Mouse (Mus musculus) heart, embryonic 11.5 days (tissue): ENCODE results near the gene Apoe. TPM values are rescaled to one million over a fixed set of nuclear protein-coding genes. Genes with fewer than 3 reads are reported as not detected.

Source experiments
- ATAC-seq: fragments of 200-750 bp; cut with Nextera tagmentation; replicated peaks from 2 replicates; pipeline ENCODE4 v1.8.0; 2017; ENCODE audit warnings: moderate library complexity; ENCODE audit not compliant: insufficient number of reproducible peaks, low FRiP score, low TSS enrichment
- H3K27ac ChIP-seq: fragments of 300-500 bp; sonication (generic); 2 replicates; pipeline ENCODE4 v1.5.1; 2014; ENCODE audit warnings: mild to moderate bottlenecking, low read depth, low read length
- H3K27me3 ChIP-seq: fragments of 300-500 bp; sonication (generic); 2 replicates; pipeline ENCODE4 v1.6.1; 2014; ENCODE audit warnings: mild to moderate bottlenecking, low read length, mixed read lengths; ENCODE audit not compliant: control insufficient read depth, insufficient read depth
- H3K36me3 ChIP-seq: fragments of 300-500 bp; sonication (generic); 2 replicates; pipeline ENCODE4 v1.6.1; 2014; ENCODE audit warnings: mild to moderate bottlenecking, low read length, moderate library complexity, mixed read lengths; ENCODE audit not compliant: control insufficient read depth, insufficient read depth
- H3K4me1 ChIP-seq: fragments of 300-500 bp; sonication (generic); 2 replicates; pipeline ENCODE4 v1.6.1; 2014; ENCODE audit warnings: low read length; ENCODE audit not compliant: control insufficient read depth, insufficient read depth
- H3K4me2 ChIP-seq: fragments of 300-500 bp; sonication (generic); 2 replicates; pipeline ENCODE4 v1.6.1; 2014; ENCODE audit warnings: mild to moderate bottlenecking, moderate library complexity
- H3K4me3 ChIP-seq: fragments of 300-500 bp; sonication (generic); 2 replicates; pipeline ENCODE4 v1.5.1; 2014; ENCODE audit warnings: low read depth, low read length
- H3K9ac ChIP-seq: fragments of 300-500 bp; sonication (generic); 2 replicates; pipeline ENCODE4 v1.6.1; 2014; ENCODE audit warnings: mild to moderate bottlenecking, low read depth, low read length, moderate library complexity
- H3K9me3 ChIP-seq: fragments of 300-500 bp; sonication (generic); replicated peaks from 2 replicates; pipeline ENCODE4 v1.6.1; 2016; ENCODE audit warnings: low read length; ENCODE audit not compliant: control insufficient read depth
- WGBS: fragments of 180-500 bp; shearing (Covaris S2); extraction: QIAGEN DNeasy Blood & Tissue Kit; methylation state at CpG from one replicate; pipeline ENCODE4 v1.1.7; 2014; ENCODE audit not compliant: insufficient replicate concordance; 5-methylcytosine and 5-hydroxymethylcytosine counted together
- polyA plus RNA-seq: library from polyadenylated mRNA; unstranded; fragments of >200 nt; fragmentation: Nextera tagmentation; extraction: Ambion mirVana; gene quantifications from 2 replicates; pipeline ENCODE4 v1.2.1, GENCODE M21; 2014

Gene Apoe
- polyA plus RNA-seq, 1 experiment from 2014 or later: 357 TPM

DNA sequence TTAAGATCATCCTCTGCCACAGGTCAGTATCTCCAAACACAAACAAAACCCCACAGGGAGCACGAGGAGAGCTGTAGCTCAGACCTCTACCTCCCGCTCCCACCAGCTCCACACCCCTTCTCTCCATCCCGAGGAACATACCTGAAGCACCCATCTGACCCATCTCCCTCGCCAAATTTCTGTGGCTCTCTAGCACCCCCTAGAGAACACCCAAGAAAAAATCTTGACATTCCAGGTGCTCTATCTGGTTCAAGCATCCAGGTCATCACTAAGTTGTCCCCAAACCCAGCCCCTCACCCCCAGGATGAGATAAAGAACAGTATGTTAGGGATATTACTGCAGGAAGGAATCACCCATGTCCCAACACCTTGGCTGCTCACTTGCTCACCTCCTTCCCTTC lies 14.2 kb upstream of the Apoe start:
- Histone ChIP-seq H3K9ac (no peak overlapping the region), H3K4me3 (no peak overlapping the region), H3K4me1 (peaks cover 13% of the 10 kb centered on the region), H3K27ac (no peak overlapping the region), H3K27me3 (no peaks in the 10 kb centered on the region), H3K9me3 (no peaks in the 10 kb centered on the region), H3K4me2 (no peak overlapping the region), H3K36me3 (peaks cover 23% of the 10 kb centered on the region)
- no peak for ATAC-seq
- 50% methylated on average over 4 of the region's 4 CpGs for WGBS

DNA sequence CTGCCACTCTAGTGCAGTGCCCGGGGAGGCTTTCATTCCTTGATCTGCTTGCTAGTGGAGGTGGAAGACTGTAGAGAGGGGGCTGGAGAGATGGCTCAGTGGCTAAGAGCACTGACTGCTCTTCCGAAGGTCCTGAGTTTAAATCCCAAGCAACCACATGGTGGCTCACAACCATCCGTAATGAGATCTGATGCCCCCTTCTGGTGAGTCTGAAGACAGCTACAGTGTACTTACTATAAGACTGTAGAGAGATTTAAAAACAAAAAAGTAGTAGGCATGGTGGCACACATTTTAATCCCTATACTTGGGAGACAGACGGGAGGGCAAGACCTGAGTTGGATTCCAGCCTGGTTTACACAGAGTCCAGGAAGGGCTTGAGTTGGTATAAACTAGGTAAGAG lies 13.4 kb upstream of the Apoe start:
- H3K27me3 ChIP-seq: no peaks in the 10 kb centered on the region
- H3K4me3 ChIP-seq: no peak overlapping the region
- no peak for ATAC-seq
- no peak overlapping the region for H3K9ac ChIP-seq
- H3K36me3 ChIP-seq: peaks cover 23% of the 10 kb centered on the region
- H3K4me2 ChIP-seq: no peak overlapping the region
- H3K9me3 ChIP-seq: no peaks in the 10 kb centered on the region
- H3K4me1 ChIP-seq: peaks cover 13% of the 10 kb centered on the region
- 84% methylated on average over 4 of the region's 4 CpGs for WGBS
- H3K27ac ChIP-seq: no peak overlapping the region

DNA sequence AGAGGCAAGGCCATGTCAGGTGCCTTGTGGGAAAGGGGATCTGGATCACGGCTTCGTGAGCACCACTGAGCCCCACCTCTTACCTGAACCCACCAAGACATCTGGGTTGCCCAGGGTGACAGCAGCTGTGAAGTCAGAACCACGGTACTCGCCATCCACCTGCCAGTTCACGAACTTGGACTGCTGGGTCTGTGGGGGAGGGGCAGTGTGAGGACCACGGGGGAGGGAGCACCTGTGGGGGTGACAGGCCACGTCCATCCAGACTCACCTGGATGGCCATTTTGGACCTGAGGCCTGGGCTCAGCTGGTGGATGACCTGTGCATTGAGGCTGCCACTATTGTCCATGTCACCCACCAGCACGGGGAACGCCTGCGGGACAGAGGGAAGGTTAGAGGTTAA lies 11.7 kb upstream of the Apoe start:
- Histone ChIP-seq H3K4me1 (peaks cover 7% of the 10 kb centered on the region), H3K36me3 (peaks cover 26% of the 10 kb centered on the region), H3K4me2 (no peak overlapping the region), H3K4me3 (no peak overlapping the region), H3K27me3 (no peaks in the 10 kb centered on the region), H3K9ac (no peak overlapping the region), H3K9me3 (no peaks in the 10 kb centered on the region), H3K27ac (no peak overlapping the region)
- WGBS: 88% methylated on average over 10 of the region's 10 CpGs
- no peak for ATAC-seq

DNA sequence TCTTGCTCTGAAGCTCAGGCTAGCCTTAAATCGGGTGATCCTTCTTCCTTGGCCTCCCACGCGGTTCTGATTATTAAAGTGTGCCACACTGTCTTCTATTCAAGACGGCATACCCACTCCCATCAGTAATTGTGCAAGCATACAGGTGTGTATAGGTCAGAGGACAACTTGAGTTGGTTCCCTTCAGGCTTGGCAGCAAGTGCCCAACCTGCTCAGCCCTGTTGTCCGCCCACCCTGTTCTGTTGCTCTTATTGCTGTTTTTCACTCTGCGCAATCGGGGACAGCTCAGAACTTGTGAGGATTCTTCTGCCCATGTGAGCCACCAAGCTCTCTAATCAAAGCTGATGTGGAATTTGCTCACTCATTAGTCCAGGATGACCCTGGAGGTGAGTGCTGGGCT lies 6.3 kb upstream of the Apoe start:
- H3K36me3 ChIP-seq: peaks cover 14% of the 10 kb centered on the region; the same call in 1 of the 2 replicates
- ATAC-seq: no peak
- WGBS: 90% methylated on average over 7 of the region's 7 CpGs

DNA sequence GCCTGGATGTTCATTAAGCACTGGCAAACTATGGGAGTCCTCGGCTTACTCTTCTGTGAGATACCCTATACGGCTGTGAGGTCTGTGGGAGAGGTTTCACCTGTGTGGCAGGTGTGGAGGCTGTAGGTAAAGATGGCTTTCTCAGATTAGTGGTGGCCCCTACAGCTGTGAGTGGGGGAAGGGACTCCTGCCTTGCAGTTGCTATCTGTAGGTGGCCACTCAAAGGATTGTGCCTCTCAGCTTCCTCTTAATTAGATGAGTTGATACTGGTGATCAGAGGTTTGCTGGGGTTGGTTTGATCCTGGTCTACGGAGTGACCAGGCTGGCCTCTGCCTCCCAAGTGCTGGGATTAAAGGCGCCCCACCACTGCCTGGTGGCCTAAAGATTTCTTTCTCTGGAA lies 5.5 kb upstream of the Apoe start:
- peaks cover 14% of the 10 kb centered on the region; the same call in 1 of the 2 replicates for H3K36me3 ChIP-seq
- no peaks in the 10 kb centered on the region for H3K9me3 ChIP-seq
- no peak overlapping the region for H3K9ac ChIP-seq
- H3K27ac ChIP-seq: no peak overlapping the region
- H3K4me1 ChIP-seq: peaks cover 14% of the 10 kb centered on the region
- no peaks in the 10 kb centered on the region for H3K27me3 ChIP-seq
- WGBS: 90% methylated on average over 4 of the region's 4 CpGs
- H3K4me2 ChIP-seq: no peak overlapping the region
- H3K4me3 ChIP-seq: no peak overlapping the region
- no peak for ATAC-seq

More for the DNA sequence above, 6.3 kb upstream of the Apoe start:
- Histone ChIP-seq H3K27me3 (no peaks in the 10 kb centered on the region), H3K4me2 (no peak overlapping the region), H3K4me1 (peaks cover 13% of the 10 kb centered on the region), H3K9ac (no peak overlapping the region), H3K27ac (no peak overlapping the region), H3K9me3 (no peaks in the 10 kb centered on the region), H3K4me3 (no peak overlapping the region)

DNA sequence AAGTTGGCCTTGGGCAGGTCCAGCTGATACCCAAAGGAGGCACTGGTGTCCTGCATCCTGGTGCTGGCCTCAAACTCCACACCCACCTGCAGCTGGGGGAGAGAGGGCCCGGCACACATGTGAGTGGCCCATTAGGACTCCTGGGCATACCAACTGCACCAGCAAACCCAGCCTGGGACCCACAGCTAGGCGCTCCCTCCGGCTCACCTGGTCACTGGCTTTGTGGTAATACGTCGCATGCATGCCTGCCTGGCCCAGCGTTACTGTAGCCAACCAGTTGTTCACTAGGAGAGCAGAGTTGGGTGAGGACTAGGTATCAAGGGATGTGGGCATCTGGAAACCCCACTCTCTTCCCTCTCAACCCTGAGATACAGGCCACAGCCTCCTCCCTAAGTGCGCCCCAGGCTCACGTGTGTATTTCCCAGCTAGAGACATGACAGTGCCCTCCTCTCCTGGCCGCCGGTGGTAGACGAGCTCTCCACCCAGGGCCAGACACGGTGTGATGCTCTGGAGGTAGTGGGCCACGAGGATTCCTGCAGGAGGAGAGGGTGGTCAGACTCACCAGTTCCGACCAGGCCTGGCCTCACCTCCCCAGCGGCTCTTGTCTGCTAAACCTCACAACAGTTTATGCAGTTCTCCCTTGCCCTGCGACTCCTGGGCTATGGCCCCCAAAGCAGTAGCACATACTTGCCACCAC lies 4.0 kb upstream of the Apoe start:
- Histone ChIP-seq H3K4me3 (no peak overlapping the region), H3K4me2 (no peak overlapping the region), H3K36me3 (peaks cover 10% of the 10 kb centered on the region; the same call in 1 of the 2 replicates), H3K27me3 (no peaks in the 10 kb centered on the region), H3K9ac (no peak overlapping the region), H3K9me3 (no peaks in the 10 kb centered on the region), H3K4me1 (peaks cover 19% of the 10 kb centered on the region), H3K27ac (no peak overlapping the region)
- ATAC-seq: no peak
- WGBS: 92% methylated on average over 16 of the region's 16 CpGs

DNA sequence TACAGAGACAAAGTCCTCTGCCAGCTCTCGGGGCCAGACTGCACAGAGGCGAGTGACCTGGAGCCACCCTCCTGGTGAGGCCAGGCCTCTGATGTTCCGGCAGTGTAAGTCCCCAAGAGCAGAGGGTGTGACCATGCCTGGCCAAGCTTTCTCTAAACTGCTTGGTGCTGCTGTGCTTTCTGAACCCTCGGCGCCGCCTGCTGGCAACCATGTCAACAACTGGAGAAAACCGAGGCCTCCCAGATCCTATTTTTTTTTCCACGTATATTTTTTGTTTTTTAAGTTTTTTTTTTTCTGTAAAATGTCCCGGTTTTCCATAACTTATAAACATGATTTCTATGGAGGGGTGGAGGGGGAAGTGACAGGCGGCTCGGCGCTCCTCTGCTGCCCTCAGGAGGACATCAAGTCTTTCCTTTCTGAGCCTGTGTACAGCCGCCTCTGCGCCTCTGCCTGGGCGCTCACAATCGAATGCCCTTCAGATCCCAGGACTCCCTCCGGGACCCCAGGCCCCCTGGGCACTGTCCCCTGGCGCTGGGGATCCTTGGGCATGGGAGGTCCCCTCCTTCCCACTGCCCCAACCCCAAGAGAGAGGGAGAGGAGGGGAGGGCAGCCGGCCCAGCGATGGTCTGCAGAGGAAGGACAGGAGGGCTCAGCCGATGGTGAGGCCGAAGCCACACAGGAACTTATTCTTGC lies 2.2 kb upstream of the Apoe start:
- 22% methylated on average over 22 of the region's 22 CpGs for WGBS
- Histone ChIP-seq H3K9ac (peak overlapping the region; percentile 43; the same call in 1 of the 2 replicates), H3K27ac (peak overlapping the region; percentile 64), H3K4me3 (0 out of 2 replicates have a peak overlapping the region, but pooled peaks have one; percentile 8), H3K9me3 (no peaks in the 10 kb centered on the region), H3K27me3 (no peaks in the 10 kb centered on the region), H3K36me3 (peaks cover 15% of the 10 kb centered on the region), H3K4me2 (peak overlapping the region; percentile 35), H3K4me1 (peaks cover 23% of the 10 kb centered on the region)
- peak; percentile 70 for ATAC-seq

DNA sequence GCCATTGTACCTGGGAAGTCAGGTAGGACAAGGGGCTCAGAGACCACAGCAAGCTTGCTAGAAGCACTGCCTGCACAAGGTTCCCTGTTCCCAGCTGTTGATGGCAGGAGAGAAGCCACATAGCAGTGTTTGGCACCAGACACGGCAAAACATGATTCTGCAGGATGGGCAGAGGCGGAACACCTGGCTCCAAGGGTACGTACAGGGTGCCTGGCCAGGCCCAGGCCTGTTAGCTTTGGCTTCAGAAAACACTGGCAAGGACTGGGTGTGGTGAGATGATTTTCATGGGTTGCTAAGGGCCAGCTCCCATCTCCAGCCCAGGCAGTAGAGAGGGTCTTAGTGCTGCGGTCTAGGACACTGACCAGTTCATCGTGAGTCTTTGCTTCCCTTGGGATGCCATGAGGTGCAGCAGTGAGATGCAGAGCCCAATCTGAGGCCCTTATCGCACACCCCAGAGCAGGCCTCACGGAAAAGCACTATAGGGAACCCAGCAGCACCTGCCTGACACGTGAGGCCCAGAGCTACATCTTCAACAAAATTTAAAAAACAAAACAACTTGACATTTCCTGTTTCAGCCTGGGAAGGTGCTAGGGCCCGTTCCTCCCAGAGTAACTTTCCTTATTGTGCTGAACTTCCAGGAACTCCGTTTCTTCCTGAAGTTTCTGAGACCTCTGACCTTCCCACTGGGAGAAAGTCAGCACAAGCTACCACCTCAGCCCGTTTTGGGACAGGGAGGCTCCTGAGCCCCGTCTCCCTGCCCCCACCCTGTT lies 1.5 kb upstream of the Apoe start:
- Histone ChIP-seq H3K36me3 (peaks cover 14% of the 10 kb centered on the region), H3K4me3 (no peak overlapping the region), H3K9ac (peak overlapping the region; percentile 43; the same call in 1 of the 2 replicates), H3K27me3 (no peaks in the 10 kb centered on the region), H3K4me2 (peak overlapping the region; percentile 35), H3K9me3 (no peaks in the 10 kb centered on the region), H3K27ac (peak overlapping the region; percentile 64), H3K4me1 (peaks cover 23% of the 10 kb centered on the region)
- ATAC-seq: no peak
- 52% methylated on average over 12 of the region's 12 CpGs for WGBS
